Mouse (Mus musculus): Measurements from ENCODE around the gene N4bp3. TPM values are rescaled to one million over a fixed set of nuclear protein-coding genes. Genes with fewer than 3 reads are reported as not detected.
A peak's percentile ranks its signal among the peaks of the same experiment; 100 is the strongest.

Gene N4bp3
- total RNA-seq, 2 experiments from 2014 or later: 2.6 TPM; not detected in 1

DNA sequence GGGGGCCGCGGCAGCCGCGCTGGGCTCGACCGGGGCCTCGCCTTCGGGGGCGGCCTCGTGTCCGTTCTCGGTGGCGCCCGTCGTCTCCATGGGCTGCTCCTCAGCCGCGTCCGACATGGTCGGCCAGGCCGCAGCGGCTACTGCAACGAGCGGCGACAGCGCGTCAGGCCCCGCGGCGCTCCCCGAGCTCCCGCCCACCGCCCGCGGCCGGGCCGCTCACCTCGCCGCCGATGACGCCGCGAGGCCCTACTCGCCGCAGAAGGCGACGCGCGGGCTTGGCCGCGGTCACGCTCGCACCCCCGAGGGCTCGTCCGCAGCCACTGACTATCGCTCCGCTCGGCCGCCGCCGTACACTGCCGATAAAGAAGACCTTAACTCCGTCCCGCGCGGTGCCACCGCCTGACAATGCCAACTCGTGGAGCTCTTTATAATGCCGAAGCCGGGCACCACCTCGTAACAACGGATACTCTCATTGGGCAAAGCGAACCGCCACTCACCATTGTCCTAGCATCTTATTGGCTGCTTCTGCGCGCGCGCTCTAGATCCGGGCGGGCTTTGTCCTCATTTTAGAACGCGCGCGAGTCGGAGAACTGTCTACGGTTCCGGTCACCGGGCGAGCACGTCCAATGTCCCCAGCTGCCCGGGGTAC is 44.1 kb downstream of the N4bp3 start, which contains the start of gene Hnrnpab:
TSS of gene Hnrnpab (minus strand) at position 401 of the 649 bp plus-strand sequence.
- ATAC-seq (replicated peaks; ENCODE audit: poor library complexity, severe bottlenecking): peak; percentile 88

DNA sequence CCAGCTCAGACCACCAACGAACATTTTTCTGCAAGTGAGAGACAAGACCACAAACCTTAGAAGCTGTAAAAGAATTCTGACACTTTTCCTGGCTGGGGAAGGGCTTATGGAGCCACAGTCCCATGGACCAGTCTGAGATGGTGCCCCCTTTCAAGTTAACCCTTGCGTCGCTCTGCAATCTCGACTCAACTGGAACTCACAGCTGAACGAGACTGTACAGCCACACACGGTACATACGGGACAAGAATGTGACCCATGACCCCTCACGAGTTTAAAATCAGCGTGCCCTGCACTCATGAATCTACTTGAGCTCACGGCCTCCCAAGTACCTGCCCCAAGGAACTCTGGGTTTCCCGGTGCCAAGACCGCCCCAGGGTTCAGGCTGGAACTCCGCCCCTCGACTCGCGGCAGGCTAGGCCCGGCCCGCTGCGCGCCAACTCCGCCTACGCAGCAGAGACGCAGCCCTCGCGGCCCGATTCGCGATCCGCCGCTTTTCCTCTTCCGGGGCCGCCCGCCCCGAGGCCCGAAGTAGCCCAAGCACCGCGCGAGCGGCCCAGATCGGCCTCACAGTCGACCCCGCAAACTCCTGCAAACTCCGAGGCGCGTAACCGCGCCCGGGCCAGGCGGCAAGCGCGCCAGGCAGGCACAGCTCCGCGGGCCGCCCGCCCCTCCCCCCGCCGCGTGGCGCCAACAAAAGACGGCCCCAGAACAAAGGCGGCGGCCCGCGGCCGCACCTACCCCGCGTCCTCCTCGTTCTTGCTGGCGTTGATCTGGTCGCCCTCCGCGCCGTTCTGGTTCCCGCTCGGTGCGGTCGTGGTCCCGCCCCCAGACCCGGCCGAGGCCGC is 44.8 kb downstream of the N4bp3 start:
- ATAC-seq (replicated peaks; ENCODE audit: poor library complexity, severe bottlenecking): peak; percentile 43

DNA sequence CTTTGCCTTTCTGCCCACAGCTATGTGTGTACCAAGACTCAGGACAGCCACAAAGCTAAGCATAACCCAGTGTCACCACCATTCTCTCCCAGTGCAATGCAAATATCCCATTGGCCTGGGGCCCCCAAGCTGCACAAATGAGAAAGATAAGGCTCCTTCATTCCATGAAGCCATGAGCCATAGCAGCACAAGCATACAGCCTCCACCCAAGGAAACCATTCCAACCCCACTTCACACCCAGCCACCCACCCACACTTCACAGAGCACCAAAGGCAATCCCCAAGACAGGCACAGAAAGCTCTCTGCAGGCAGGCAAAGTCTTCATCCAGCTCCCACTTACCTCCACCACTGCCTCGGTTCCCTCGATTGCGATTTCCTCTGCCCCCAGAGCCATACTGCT is 48.4 kb downstream of the N4bp3 start:
- no peak for ATAC-seq (replicated peaks; ENCODE audit: poor library complexity, severe bottlenecking)

DNA sequence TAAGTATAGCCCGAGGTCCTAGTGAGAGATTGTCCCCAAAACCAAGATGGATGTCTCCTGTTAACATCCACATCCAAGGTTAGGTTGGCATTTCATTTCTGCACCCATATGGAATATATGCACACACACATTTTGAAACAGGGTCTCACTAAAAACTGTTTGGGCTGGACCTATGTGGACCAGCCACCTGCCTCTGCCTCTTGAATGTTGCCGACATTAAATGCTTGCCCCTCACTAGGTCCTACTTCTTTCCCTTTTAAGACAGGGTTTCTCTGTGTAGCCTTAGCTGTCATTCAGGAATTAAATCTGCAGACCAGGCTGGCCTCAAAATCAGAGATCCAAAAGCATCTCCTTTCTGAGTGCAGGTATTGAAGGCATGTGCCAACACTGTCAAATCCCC is 53.1 kb downstream of the N4bp3 start:
- ATAC-seq (replicated peaks; ENCODE audit: poor library complexity, severe bottlenecking): no peak

DNA sequence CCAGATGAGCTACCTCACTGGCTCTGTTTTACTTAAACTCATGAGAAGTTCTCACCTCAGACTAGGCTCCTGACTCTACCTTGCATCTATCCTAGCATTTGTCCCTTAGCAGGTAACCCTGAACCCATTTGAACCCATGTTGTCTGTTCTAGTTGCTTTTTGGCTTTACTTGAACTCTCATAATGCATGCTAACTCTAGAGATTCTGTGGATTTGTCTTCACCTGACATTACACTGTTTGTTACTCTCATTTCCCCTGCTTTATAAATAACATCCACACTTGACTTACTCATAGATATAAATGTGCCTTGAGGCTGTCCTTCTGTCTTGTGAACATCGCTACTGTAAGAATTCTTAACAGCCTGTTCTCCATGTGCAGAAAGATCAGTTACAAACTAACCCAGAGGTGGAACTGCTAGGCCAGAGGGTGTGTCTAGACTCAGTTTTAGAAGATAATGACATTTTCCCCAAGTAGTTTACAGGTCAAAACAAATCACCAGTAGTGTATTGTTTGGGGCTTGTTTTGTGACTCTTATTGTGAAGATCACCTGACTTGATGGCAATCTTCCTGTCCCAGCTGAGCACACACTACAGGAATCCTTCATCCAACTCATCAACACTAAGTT is 55.1 kb downstream of the N4bp3 start:
- no peak for ATAC-seq (replicated peaks; ENCODE audit: poor library complexity, severe bottlenecking)

DNA sequence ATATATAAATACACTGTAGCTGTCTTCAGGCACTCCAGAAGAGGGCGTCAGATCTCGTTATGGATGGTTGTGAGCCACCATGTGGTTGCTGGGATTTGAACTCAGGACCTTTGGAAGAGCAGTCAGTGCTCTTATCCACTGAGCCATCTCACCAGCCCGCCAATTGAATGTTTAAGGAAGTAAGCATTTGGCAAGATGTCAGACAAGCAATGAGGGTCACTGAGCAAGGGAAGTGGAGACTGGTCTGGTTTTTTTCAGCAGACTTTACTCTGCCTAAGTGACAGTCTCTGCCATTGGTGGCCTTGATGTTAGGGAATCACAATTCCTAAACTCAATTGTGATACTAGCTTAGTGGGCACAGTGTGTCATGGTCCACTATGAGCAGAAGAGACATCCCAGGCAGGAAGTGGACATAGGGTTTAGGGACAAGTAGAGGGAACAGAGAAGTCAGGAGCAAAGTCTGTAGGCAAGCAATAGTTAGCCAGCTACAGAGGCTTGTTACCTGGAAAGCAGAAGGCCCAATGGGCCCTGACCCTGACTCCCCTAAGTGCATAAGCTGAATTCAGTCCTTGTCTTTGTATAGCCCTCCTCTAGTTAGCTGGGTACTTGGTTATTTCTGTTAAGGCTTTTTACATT is 55.8 kb downstream of the N4bp3 start:
- peak; percentile 57 for ATAC-seq (replicated peaks; ENCODE audit: poor library complexity, severe bottlenecking)

DNA sequence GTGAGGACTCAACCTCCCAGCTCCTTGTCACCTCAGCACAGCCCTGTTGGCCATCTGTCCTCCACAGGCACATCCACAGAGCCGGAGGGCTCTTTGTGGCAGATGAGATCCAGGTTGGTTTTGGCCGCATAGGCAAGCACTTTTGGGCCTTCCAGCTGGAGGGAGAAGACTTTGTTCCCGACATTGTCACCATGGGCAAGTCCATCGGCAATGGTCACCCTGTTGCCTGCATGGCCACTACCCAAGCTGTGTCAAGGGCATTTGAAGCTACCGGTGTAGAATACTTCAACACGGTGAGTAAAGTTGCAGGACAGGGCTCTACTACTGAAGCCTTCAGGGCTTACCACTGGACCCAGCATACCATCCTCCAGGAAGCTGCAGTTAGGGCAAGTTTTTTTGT is 56.8 kb downstream of the N4bp3 start:
- no peak for ATAC-seq (replicated peaks; ENCODE audit: poor library complexity, severe bottlenecking)

DNA sequence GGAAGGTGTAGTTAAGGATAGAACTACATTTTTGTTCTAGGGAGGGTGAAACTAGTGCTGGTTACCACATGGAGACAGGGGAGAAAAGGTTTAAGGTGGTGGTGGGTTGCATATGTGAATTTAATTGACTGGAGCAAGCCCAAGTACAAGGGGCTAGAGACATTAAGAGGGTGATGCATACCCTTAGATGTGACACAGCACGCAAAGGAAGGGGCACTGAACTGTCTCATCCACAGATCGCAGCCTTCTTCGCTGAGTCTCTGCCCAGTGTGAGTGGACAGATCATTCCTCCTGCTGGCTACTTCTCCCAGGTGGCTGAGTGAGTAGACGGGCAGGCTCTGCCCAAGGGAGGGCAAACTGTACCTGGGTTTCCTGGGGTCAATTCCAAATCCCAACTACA is 57.3 kb downstream of the N4bp3 start:
- no peak for ATAC-seq (replicated peaks; ENCODE audit: poor library complexity, severe bottlenecking)

Other genes starting within 250 kb of the N4bp3 start
- 25.1 and 25.2 TPM in 2 replicates for gene Phykpl, start 66.1 kb downstream of the N4bp3 start, total RNA-seq (2014; fragmentation: Nextera tagmentation)
- 11.0 and 13.4 TPM in 2 replicates for gene Phykpl, start 66.1 kb downstream of the N4bp3 start, total RNA-seq (2017)
- 512 and 539 TPM in 2 replicates for gene Hnrnpab, start 44.0 kb downstream of the N4bp3 start, total RNA-seq (2014; fragmentation: Nextera tagmentation)
- 838 and 956 TPM in 2 replicates for gene Hnrnpab, start 44.0 kb downstream of the N4bp3 start, total RNA-seq (2017)
- 194 and 203 TPM in 2 replicates for gene Nhp2, start 31.1 kb downstream of the N4bp3 start, total RNA-seq (2014; fragmentation: Nextera tagmentation)
- 141 and 169 TPM in 2 replicates for gene Nhp2, start 31.1 kb downstream of the N4bp3 start, total RNA-seq (2017)
- gene Rmnd5b, start 14.9 kb downstream of the N4bp3 start, total RNA-seq (2014; fragmentation: Nextera tagmentation): 17.9 and 19.2 TPM in 2 replicates
- gene Rmnd5b, start 14.9 kb downstream of the N4bp3 start, total RNA-seq (2017): 12.8 and 14.1 TPM in 2 replicates
- 0.81 TPM in 1 of 2 replicates, not detected in the other for gene D930048N14Rik, start 112 bp upstream of the N4bp3 start, total RNA-seq (2014; fragmentation: Nextera tagmentation)
- 0.15 TPM in 1 of 2 replicates, not detected in the other for gene D930048N14Rik, start 112 bp upstream of the N4bp3 start, total RNA-seq (2017)
- gene 0610009B22Rik, start 38.0 kb upstream of the N4bp3 start, total RNA-seq (2014; fragmentation: Nextera tagmentation): 22.4 and 33.5 TPM in 2 replicates
- gene 0610009B22Rik, start 38.0 kb upstream of the N4bp3 start, total RNA-seq (2017): 14.7 and 17.5 TPM in 2 replicates
- 19.9 and 25.1 TPM in 2 replicates for gene Sec24a, start 112.8 kb upstream of the N4bp3 start, total RNA-seq (2014; fragmentation: Nextera tagmentation)
- 7.0 and 7.7 TPM in 2 replicates for gene Sec24a, start 112.8 kb upstream of the N4bp3 start, total RNA-seq (2017)
- 61.3 and 80.3 TPM in 2 replicates for gene Sar1b, start 112.8 kb upstream of the N4bp3 start, total RNA-seq (2014; fragmentation: Nextera tagmentation)
- 73.4 and 74.5 TPM in 2 replicates for gene Sar1b, start 112.8 kb upstream of the N4bp3 start, total RNA-seq (2017)
- gene Jade2, start 206.8 kb upstream of the N4bp3 start, total RNA-seq (2014; fragmentation: Nextera tagmentation): 6.3 and 9.3 TPM in 2 replicates
- gene Jade2, start 206.8 kb upstream of the N4bp3 start, total RNA-seq (2017): 6.6 and 8.5 TPM in 2 replicates

All from granulocyte monocyte progenitor cell, adult 5-6 weeks (primary cell).